Mouse (Mus musculus) heart, postnatal 10 days (tissue): Measurements from ENCODE around the gene Arl5a. TPM values are rescaled to one million over a fixed set of nuclear protein-coding genes. Genes with fewer than 3 reads are reported as not detected.
A peak's percentile ranks its signal among the peaks of the same experiment; 100 is the strongest.

Source experiments
- DNase-seq, 2 experiments: peaks; one replicate each; pipeline ENCODE4 v3.0.0; 2021
- intact Hi-C: fragments of 180-260 bp; cut with DNase I; formaldehyde crosslinking; loops from one replicate; pipeline ENCODE4 v1.15.1; 2025
- total RNA-seq, 2 experiments: library from RNA; stranded (reverse); gene quantifications; 2 replicates each; pipeline ENCODE4 v1.2.3; 2021

Arl5a gene
- 10 to 100 TPM; 45.3 to 48.8 TPM for total RNA-seq

DNA sequence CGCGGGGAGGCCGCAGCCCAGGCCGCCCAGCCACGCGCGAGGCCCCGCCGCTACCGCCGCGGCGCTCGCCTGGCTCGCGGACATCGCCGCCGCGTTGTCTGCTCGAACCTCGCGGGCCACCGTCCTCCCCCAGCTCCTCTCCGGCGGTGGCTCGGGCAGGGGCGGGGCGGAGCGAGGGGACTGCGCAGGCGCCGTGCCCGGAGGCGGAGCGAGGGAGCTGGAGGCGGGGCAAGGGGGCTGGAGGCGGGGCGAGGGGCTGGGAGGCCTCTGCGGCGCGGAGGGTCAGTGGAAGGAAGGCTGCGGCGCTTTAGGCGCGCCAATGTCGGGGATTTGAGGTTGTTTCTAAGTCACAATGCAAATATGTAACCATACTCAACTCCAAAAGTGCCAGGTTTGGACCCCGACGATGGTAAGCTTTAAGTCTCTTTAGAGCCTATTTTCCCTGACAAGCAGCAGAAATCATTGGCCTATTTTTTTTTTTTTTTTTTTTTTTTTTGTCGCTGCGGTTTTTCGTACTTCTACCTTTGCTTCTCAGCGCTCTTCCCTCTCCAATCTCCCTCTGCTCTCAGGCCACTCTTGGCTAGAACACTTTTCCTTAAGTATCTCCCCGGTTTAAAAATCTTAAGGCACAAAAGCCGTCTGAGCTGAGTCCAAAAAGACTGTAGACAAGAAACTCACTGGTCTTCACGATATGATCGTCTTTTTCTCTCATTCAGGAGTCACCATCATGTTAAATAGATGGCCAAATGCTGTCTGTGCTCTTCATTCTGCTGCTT is at the start of gene Arl5a:
Gene Arl5a (minus strand): TSS at position 155 of the 776 bp plus-strand sequence.
- DNase-seq = peak; percentile 97 to 98
- intact Hi-C loops = loop anchor here (2.0 to 5.0 kb wide), 2 partner anchors 154 to 167 kb away; no protein-coding TSS in a partner anchor

DNA sequence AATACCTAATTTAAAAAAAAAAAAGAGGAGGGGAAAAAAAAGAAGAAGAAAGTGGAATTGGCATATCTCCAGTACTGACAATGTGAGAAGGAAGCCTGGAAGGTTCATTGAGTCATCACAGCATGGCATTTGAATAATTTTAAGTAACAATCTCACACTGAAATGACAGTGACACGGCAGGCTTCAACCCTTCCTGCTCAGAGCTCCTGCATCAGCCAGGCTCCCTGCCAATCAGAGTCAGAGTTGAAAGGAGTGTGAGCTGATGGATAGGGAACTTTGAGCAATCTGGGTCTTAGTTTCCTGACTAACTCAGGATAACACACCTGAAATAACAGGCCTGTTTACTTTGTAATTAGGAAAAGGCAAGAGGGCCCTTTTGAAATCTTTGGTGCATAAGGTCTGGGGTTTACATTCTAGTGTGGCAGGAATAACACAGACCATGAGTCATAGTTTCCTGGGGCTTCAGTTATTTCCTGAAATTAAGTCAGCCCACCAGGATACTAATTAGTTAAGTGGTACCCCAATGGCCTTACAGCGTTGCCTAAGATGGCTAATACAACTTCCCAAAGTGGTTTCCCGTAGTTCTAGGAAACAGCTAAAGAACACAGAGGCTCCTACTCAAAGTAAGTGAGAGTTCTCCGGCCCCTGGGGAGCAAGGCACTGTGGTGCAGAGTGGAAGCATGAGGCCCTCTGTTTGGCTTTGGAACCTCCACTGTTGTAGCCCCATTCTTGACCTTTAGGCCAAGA is 47.0 kb upstream of the Arl5a start:
- intact Hi-C loops = no loop called here
- peak in 1 of 2 experiments; percentile 7 for DNase-seq

DNA sequence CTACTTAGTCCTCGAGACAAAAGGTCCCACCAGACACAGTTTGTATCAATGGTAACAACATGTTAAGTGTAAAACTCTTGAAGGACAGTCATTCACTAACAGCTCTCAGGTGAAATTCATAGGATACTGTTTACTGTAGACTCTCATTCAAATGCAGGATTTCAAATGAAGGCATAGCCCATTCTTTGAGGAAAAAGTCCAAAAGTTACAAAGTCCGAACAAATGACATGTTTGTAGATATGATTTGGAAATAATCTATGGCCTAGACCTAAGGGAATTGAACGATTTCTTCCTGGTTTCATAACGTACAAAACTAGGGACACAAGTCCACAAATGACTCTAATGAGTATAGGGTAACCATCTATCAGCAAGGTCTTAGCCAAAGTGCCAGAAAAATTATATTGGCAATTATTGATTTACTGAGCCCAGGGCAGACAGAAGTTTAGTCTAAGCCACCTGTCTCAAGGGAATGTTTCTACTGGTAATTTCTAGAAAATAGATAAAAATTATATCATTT is 45.4 kb upstream of the Arl5a start:
- intact Hi-C loops = no loop called here
- DNase-seq = no peak

DNA sequence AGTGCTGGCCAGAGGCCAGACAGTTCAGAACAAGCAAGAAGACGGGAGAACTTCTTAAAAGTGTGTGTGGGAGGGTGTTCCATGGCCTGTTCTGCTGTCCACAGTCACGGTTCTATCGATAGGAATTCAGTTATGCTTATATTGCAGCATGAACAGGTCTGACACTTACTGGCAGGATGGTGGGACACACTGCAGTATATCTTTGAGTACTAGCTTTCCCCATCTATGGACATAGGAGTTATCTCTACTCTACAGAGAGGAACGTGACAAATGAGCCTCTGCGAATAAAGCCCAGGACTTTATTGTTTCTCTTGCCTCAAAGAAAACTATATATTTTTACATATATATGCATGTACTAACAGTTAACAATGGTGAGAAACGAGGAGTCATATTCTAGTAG is 42.9 kb upstream of the Arl5a start:
- DNase-seq = no peak
- intact Hi-C loops = no loop called here

DNA sequence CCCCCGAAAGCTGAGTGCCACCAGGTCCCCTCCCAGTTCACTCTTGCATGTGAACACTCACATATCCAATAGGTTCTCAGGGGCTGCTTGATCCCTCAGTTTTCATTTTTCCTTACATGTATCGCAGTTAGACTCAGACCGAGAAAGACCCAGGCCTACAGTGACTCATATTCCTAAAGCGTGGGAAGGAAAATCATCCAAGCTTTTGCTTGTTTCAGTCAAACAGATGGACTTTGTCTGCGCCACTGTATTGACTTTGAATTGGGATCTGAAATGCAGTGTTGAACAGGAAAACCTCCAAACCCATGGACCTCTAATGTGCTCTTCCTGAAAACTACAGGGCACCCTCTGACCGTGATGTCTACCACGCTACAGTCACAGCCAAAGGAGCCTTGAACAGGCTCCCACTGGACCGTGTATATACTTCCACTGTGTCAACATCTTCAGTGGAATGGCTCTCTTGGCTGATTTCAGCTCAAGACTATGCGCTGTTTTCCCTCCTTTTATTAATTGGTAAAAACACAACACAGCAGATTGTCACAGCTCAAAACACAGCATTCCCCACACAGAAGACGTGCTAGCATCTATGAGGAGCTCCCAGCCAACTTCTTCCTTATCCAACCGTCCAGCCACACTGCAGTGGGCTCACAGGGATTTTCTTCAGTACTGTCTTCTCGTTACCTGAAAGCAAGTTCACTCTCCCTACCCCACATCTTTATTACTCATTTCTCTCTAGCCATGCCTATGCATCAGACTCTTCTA is 36.7 kb upstream of the Arl5a start:
- DNase-seq = peak in 1 of 2 experiments; percentile 5
- intact Hi-C loops = no loop called here

DNA sequence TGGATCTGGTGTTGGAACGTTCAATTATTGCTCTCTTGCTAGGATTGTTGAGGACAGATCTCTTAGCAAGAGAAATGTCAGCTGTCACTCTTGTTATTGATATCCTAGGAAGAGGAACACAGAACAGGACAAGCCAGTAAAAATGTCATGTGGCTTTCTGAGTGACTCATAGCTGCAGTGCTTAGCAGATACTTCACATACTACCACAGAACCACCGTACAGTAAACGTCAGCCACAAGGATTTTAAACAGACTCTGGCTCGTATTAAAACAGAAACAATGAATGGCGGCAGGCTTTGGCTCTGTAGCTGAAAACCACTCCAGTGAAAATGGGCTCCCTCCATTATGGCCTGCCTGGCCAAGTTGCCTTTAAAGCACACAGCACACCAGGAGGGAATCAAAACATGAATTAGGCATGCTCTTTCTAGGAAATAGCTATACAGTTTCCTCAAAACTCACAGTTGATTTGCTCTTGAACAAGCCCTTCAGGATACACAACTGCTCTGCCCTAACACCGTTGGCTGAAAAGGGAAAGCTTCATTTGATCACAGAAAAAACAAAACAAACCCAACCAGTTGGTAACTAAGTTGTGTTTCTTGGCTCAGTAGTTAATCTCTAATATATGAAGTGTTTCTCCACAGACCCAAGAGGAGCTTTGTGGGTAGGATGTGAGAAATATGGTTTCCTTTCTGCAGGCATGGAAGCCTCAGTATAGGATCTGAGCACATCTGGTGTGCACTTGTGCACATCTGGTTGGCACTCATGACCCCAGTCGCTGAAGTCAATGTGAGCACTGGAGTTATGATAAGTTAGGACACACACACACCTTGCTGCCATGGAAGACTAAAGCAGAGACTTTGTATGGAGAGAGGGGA is 31.1 kb upstream of the Arl5a start:
- no peak for DNase-seq
- intact Hi-C loops = no loop called here

DNA sequence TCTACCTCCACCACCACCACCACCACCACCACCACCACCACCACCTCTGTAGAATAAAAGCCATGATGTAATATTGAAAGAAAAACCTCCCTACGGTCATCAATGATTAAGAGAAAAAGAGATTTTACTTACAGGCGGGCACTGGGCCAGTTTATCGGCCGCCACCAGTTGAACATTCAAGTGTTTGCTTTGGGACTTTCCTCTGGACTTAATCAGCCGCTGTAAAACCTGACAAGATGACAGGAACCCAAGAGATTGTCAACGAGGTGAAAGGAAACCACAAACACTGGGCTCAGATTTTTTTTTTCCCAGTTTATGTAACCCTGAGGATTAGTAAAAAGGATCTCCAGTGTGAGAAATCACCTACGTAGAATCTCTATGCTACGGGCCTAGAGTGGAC is 25.1 kb upstream of the Arl5a start:
- DNase-seq = no peak
- intact Hi-C loops = no loop called here

DNA sequence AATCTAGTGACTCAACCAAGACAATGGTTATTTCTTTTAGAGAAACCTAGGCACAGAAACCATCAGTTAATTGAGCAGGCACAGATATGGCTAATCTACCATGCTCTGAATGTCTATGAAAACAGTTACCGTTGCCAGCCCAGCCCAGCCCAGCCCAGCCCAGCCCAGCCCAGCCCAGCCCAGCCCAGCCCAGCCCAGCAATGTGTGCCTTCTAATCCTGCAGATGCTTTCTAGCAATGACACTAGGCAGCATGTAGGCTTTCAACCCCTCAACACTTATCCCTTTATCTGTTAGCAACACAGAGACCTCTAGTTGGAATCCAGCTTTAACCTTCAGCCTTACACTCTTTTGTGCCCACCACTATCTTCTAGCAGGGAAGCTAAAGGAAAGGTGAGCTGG is 24.2 kb upstream of the Arl5a start:
- DNase-seq = no peak
- intact Hi-C loops = no loop called here

DNA sequence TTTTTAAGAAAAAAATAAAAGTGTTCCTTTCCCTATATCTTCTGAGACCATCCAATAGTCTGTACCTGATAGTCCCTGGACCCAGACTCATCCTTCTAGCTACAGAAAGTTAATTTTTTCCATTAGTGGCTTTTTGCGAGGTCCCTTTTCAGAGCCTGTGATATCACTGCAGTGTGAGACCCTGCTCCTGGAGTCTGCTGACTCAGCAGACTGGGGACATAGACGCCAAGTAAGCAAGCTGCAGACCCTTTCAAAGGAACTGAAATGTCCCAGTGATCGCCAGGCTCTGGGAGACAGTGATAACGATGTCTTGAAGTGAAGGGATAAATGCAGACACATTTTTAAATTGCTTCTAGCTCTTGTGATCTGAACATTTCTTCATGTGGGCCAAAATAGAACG is 21.9 kb upstream of the Arl5a start:
- intact Hi-C loops = no loop called here
- no peak for DNase-seq

DNA sequence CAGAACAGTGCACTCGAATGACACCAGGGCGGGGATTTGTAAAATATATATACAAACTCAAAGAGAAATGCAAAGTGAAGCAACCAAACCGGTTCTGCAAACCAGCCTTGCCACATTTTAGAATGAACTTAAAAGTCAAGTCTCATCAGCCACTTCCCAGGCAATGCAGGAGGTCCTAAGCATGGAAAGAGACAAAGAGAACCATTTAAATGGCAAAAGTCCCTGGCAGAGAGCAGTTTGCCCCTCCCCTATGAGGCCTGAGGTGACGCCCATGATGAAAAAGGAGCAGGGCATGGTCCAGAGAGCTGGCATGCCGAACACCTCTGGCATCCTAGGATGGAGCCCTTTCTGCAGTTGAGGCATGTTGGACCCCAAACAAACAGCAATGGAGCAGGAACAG is 17.4 kb upstream of the Arl5a start:
- DNase-seq = no peak
- intact Hi-C loops = no loop called here

DNA sequence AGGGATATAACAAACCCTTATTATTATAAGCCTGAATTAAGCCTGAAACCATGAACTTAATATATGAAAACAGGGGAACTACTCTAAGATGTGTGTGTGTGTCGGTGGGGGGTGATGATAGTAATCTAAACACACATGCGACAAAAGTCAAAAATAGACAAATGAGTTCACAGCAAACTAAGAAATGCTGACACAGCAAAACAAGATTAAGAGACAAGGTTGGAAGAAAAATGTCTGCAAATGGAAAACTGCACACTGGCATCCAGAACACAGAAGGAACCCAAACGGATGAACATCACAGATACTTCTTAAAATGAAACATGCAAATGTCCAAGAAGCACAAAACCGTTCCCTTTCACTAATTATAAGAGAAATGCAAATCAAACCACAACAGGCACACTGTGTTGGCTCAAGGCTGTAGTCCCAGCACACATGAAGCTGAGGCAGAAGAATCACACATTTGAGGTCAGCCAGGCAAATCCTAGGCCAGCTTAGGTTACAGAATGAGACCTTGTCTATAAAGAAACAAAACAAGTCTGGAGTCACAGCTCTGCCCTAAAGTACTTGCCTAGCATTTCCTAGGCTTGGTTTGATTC is 15.8 kb upstream of the Arl5a start:
- intact Hi-C loops = no loop called here
- DNase-seq = no peak

DNA sequence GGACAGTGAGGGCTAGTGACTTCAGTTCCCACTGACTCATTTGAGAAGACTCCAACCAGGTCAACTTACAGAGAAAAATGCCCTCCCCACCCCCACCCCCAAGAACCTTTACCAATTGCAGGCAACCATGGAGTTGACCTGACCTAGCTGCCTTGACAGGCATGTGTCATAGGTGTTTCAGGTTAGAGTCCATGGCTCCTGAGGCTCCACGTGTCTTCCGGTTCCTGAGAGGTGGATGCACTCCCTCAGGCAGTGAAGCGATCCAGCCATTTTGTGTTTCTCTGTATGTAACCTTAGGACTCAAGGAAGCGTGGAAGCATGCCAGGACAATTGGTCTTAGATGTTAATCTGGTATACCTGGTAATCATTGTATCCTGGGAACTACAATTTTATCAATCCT is 13.7 kb upstream of the Arl5a start:
- intact Hi-C loops = no loop called here
- DNase-seq = no peak

DNA sequence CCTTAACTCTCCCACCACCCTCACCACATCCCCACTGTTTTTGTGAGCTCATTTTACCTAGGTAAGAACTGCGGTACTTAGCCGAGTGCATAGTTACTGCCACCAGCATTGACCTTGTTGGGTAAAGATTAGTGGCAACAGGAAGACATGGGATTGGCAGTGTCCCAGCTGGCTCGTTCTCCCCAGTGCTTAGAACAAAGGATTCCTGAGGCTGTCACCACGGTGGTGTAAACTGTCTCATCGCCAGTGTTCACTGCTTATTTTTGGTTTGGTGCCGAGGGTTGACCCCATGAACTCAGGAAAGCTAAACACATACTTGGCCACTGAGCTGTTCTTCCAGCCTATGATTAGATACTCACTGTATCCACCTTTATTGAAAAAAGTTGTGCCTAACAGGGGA is 13.3 kb upstream of the Arl5a start:
- intact Hi-C loops = no loop called here

DNA sequence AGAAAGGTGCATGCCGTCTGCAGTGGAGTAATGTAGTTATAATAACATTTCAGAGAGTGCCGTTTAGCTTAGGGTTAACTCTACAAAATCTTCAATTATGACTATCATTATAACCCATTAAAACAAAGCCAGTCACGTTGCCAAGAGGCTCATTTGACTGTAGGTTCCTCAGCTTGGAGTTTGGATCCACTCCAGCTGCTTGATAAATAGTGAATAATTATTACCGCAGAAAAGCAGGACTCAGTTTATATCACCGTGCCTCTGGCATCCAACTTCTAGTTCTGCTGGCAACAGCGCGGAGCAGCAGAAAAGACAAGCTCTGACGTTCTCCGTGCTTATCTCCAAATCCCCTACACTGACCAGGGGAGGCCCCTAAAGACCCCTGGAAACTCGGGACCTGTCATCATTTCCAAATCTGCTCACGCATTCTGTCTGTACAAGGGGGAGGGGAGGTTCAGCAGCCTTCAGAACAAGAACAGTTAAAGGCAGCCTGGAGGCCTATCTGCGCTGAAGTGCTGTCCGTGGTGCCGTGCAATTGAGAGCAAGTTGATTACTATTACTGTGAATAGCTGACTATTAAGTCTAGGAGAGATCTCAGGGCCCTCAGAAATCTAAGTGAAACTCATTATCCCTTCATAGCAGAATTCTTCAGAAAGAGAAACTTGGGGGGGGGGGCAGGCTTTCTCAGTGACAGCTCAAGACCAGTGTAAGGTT is 11.4 kb upstream of the Arl5a start:
- DNase-seq = no peak
- intact Hi-C loops = no loop called here

More for the DNA sequence above, 13.3 kb upstream of the Arl5a start:
- DNase-seq = peak; percentile 82

DNA sequence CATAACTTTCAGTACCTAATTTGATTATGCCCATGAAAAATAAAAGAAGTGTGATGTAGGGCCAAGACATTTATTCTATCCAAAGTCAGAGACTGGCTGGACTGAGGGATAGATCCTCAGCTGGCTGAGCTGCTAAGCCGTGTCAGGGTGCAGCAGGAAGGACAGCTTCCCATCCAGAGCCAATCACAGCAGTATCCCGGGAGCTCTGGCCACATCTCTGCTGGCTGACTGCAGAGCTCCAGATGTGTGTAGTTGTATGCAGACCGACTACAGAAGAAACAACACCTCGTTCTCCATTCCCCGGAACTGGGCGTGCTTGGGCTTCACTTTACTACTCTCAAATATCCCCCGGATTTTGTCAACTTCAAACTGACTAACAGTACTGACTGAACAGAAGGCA is 8.7 kb upstream of the Arl5a start:
- intact Hi-C loops = no loop called here
- peak; percentile 36 to 45 for DNase-seq

DNA sequence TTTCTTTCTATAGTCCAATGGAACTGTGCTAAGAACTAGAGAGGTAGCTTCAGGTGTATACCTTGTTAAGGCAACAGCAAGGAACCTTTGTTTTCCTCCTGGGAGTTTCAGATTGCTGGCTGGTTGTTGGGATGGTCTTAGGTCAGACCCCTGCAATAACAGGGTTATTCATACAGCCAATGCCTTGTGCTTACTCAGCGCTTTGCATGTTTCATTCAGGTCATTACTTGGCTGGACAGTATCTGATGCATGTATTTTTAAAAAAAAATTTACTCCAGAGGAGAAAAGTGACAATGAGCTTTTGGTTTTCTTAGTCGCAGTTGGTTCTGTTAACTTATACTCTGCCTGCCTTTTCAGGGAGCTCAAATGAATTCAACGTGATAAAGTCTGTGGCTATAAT is 2.7 kb upstream of the Arl5a start:
- no peak for DNase-seq
- intact Hi-C loops = no loop called here

DNA sequence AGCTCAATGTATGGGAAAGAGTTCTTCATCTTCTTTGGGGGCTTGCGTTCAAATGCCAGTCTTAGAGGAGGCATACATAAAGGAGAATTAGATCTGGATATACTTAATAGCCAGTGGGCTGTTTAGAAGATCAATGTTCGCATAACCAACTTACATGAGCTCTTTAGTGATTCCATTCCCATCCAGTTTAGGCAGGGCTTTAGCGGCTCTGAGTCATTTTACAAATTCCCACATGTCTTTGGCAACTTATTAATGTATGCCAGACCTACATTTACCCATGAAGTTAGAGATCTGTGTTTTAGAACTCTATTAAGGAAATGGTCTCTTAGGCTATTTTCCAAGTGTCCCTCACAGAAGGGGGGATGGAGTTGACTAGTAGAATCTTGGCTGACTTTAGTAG is 1.3 kb upstream of the Arl5a start:
- DNase-seq = no peak
- intact Hi-C loops = no loop called here

DNA sequence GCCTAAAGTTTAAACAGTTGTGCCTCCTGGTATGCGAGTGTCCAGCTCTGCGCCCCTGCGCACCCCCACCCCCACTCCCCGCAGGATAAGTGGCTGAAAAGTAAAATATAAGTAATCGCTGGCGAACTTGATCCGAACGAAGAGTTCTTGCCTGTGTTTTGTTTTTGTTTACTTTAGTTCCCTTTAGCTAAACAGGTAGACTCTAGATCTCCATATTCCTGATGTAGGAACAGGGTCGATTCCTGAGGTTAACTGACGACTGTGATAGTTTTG is 758 bp upstream of the Arl5a start:
- intact Hi-C loops = loop anchor here (2.0 kb wide), 1 partner anchor 153 kb away; no protein-coding TSS in a partner anchor
- peak in 1 of 2 experiments; percentile 31 for DNase-seq

DNA sequence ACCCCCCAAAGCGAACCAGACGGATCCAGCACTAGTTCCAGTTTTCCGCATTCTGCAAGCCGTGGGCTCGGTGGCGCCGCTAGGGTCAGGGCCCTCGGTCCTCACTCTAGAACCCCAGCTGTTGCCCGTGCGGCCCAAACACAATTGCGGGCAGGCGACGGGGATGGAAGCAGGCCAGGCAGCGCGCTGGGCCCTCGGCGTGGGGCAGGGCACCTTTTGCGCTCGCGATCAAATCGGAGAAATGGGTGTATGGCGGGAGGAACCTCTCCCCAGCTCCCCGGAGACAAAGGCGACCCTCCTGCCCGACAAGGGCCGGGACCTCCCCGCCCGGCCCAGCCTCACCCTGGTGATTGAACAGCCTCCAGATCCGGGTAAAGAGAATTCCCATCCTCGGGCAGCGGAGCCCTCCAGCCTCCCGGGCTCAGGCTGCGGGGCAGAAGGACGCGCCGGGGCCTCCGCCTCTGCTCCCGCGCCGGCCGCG is 413 bp downstream of the Arl5a start:
- DNase-seq = peak in 1 of 2 experiments; percentile 68
- intact Hi-C loops = loop anchor here (2.0 to 5.0 kb wide), 2 partner anchors 155 to 168 kb away; no protein-coding TSS in a partner anchor
